Mouse (Mus musculus): ENCODE data around the gene Cldn18. TPM values are rescaled to one million over a fixed set of nuclear protein-coding genes. Genes with fewer than 3 reads are reported as not detected.

Cldn18 gene
- polyA plus RNA-seq (2012; rRNA removed): 0.29 and 133 TPM in 2 replicates

DNA sequence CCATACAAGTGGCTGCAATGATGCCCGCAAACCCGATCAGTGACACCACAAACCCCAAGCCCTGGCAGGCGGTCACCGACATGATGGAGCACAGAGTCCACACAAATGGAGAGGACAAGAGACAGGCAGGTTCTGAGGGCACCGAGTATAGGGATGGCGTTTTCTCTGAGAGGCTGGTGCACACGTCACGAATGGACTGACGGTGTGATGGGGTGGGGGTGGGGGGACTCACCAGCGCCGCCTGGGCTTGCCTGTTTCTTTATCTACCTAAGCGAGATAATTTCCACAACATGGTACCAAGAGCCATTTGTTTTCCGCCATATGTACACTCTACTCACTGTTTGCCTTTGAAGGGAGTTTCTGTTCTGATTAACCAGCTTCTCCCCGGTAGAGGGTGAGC is at the start of gene Cldn18:
Gene Cldn18, minus strand, starts transcription at position 134 of the 400 bp plus-strand sequence.
- Histone ChIP-seq H3K27me3 (ENCODE audit: control insufficient read depth, insufficient read depth, low read length) (no peaks in the 10 kb centered on the region), H3K27ac (ENCODE audit: insufficient read depth, low read depth, low read length) (no peak within 1 kb of the TSS), H3K36me3 (ENCODE audit: control insufficient read depth, insufficient read depth, low read length) (no peaks in the 10 kb centered on the region), H3K4me1 (ENCODE audit: control insufficient read depth, insufficient read depth, insufficient read length, low read length) (no peaks in the 10 kb centered on the region), H3K4me3 (ENCODE audit: low read depth, low read length) (no peak within 1 kb of the TSS)
- TF ChIP-seq POLR2A (IDR thresholded peaks at IDR 0.05; ENCODE audit: low read depth, low read length) (no peak), CTCF (IDR thresholded peaks at IDR 0.05; ENCODE audit: extremely low read depth, insufficient read length, insufficient replicate concordance, low read depth, low read length) (no peak)
- 73% methylated on average over 14 of the region's 14 CpGs for WGBS

GRCm38 (mm10) chr9:99763530-99763929 is 46.5 kb upstream of the Cldn18 start:
- Histone ChIP-seq H3K4me3 (ENCODE audit: low read depth, low read length) (no peak overlapping the region), H3K4me1 (ENCODE audit: control insufficient read depth, insufficient read depth, insufficient read length, low read length) (no peaks in the 10 kb centered on the region), H3K27ac (ENCODE audit: insufficient read depth, low read depth, low read length) (no peak overlapping the region), H3K27me3 (ENCODE audit: control insufficient read depth, insufficient read depth, low read length) (no peaks in the 10 kb centered on the region), H3K36me3 (ENCODE audit: control insufficient read depth, insufficient read depth, low read length) (no peaks in the 10 kb centered on the region)
- TF ChIP-seq CTCF (IDR thresholded peaks at IDR 0.05; ENCODE audit: extremely low read depth, insufficient read length, insufficient replicate concordance, low read depth, low read length) (no peak), POLR2A (IDR thresholded peaks at IDR 0.05; ENCODE audit: low read depth, low read length) (no peak)
- WGBS: 70% methylated on average over 6 of the region's 6 CpGs

- H3K4me1 ChIP-seq (ENCODE audit: control insufficient read depth, insufficient read depth, insufficient read length, low read length): no peaks in the 10 kb centered on the region
- H3K4me3 ChIP-seq (ENCODE audit: low read depth, low read length): no peak overlapping the region
- no peak overlapping the region for H3K27ac ChIP-seq (ENCODE audit: insufficient read depth, low read depth, low read length)
- no peaks in the 10 kb centered on the region for H3K27me3 ChIP-seq (ENCODE audit: control insufficient read depth, insufficient read depth, low read length)
- TF ChIP-seq POLR2A (IDR thresholded peaks at IDR 0.05; ENCODE audit: low read depth, low read length) (no peak), CTCF (IDR thresholded peaks at IDR 0.05; ENCODE audit: extremely low read depth, insufficient read length, insufficient replicate concordance, low read depth, low read length) (no peak)
- 72% methylated on average over 4 of the region's 4 CpGs for WGBS
- no peaks in the 10 kb centered on the region for H3K36me3 ChIP-seq (ENCODE audit: control insufficient read depth, insufficient read depth, low read length)
Observed at GRCm38 (mm10) chr9:99750272-99750671, 33.2 kb upstream of the Cldn18 start.

DNA sequence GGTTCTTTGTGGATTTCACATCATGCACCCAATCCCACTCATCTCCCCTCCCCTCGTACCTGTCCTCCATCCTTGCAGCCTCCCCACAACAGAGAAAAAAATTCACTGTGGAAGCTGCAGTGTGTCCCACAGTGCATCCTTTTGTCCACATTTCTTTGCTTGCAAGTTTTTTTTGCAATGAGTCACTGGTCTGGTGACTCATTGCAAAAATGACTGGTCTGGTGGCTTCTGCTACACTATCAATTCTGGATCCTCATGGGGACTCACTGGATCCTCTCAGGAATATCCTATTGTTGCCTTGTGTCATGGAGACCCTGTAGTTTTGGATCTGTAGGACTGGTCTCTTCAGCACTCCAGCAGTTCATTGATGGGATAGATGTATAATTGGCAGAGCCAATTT is 31.2 kb upstream of the Cldn18 start:
- no peak for TF ChIP-seq CTCF (IDR thresholded peaks at IDR 0.05; ENCODE audit: extremely low read depth, insufficient read length, insufficient replicate concordance, low read depth, low read length)
- no peak for TF ChIP-seq POLR2A (IDR thresholded peaks at IDR 0.05; ENCODE audit: low read depth, low read length)
- Histone ChIP-seq H3K27ac (ENCODE audit: insufficient read depth, low read depth, low read length) (no peak overlapping the region), H3K4me1 (ENCODE audit: control insufficient read depth, insufficient read depth, insufficient read length, low read length) (no peaks in the 10 kb centered on the region), H3K36me3 (ENCODE audit: control insufficient read depth, insufficient read depth, low read length) (no peaks in the 10 kb centered on the region), H3K4me3 (ENCODE audit: low read depth, low read length) (no peak overlapping the region), H3K27me3 (ENCODE audit: control insufficient read depth, insufficient read depth, low read length) (no peaks in the 10 kb centered on the region)
- WGBS: 82% methylated on average over 1 of the region's 1 CpGs

GRCm38 (mm10) chr9:99747731-99748130 is 30.7 kb upstream of the Cldn18 start:
- WGBS: 65% methylated on average over 4 of the region's 4 CpGs
- Histone ChIP-seq H3K27ac (ENCODE audit: insufficient read depth, low read depth, low read length) (no peak overlapping the region), H3K4me3 (ENCODE audit: low read depth, low read length) (no peak overlapping the region), H3K4me1 (ENCODE audit: control insufficient read depth, insufficient read depth, insufficient read length, low read length) (no peaks in the 10 kb centered on the region), H3K36me3 (ENCODE audit: control insufficient read depth, insufficient read depth, low read length) (no peaks in the 10 kb centered on the region), H3K27me3 (ENCODE audit: control insufficient read depth, insufficient read depth, low read length) (no peaks in the 10 kb centered on the region)
- TF ChIP-seq POLR2A (IDR thresholded peaks at IDR 0.05; ENCODE audit: low read depth, low read length): no peak
- no peak for TF ChIP-seq CTCF (IDR thresholded peaks at IDR 0.05; ENCODE audit: extremely low read depth, insufficient read length, insufficient replicate concordance, low read depth, low read length)

- 88% methylated on average over 5 of the region's 5 CpGs for WGBS
- Histone ChIP-seq H3K27me3 (ENCODE audit: control insufficient read depth, insufficient read depth, low read length) (no peaks in the 10 kb centered on the region), H3K27ac (ENCODE audit: insufficient read depth, low read depth, low read length) (no peak overlapping the region), H3K4me3 (ENCODE audit: low read depth, low read length) (no peak overlapping the region), H3K36me3 (ENCODE audit: control insufficient read depth, insufficient read depth, low read length) (no peaks in the 10 kb centered on the region), H3K4me1 (ENCODE audit: control insufficient read depth, insufficient read depth, insufficient read length, low read length) (no peaks in the 10 kb centered on the region)
- TF ChIP-seq CTCF (IDR thresholded peaks at IDR 0.05; ENCODE audit: extremely low read depth, insufficient read length, insufficient replicate concordance, low read depth, low read length) (no peak), POLR2A (IDR thresholded peaks at IDR 0.05; ENCODE audit: low read depth, low read length) (no peak)
Observed at GRCm38 (mm10) chr9:99744548-99744947, 27.5 kb upstream of the Cldn18 start.

GRCm38 (mm10) chr9:99729943-99730646 is 13.0 kb upstream of the Cldn18 start:
- Histone ChIP-seq H3K4me3 (ENCODE audit: low read depth, low read length) (no peak overlapping the region), H3K4me1 (ENCODE audit: control insufficient read depth, insufficient read depth, insufficient read length, low read length) (no peaks in the 10 kb centered on the region), H3K27me3 (ENCODE audit: control insufficient read depth, insufficient read depth, low read length) (no peaks in the 10 kb centered on the region), H3K27ac (ENCODE audit: insufficient read depth, low read depth, low read length) (no peak overlapping the region), H3K36me3 (ENCODE audit: control insufficient read depth, insufficient read depth, low read length) (no peaks in the 10 kb centered on the region)
- 42% methylated on average over 15 of the region's 15 CpGs for WGBS
- peak; percentile 44; the same call in 1 of the 2 replicates for TF ChIP-seq CTCF (IDR thresholded peaks at IDR 0.05; ENCODE audit: extremely low read depth, insufficient read length, insufficient replicate concordance, low read depth, low read length)
- no peak for TF ChIP-seq POLR2A (IDR thresholded peaks at IDR 0.05; ENCODE audit: low read depth, low read length)

Data from small intestine, adult 2 months (tissue).